ENCODE assay signal across 17 mouse cellular contexts in genomic region chr7:51603741-51604140, GRCm38 (mm10). TPM values are rescaled to one million over a fixed set of nuclear protein-coding genes. Genes with fewer than 3 reads are reported as not detected.
"Had no signal": no experiment of that assay in that cellular context is flagged by ENCODE, and none has a peak within 500 bp of the region (broad histone marks: within the 10 kb centered on the region; RNA-seq: fewer than 3 reads in every experiment).

No protein-coding gene starts in this region.

- H3K9me3 ChIP-seq: limb, embryonic 12.5 days; liver, embryonic 15.5 days; midbrain, embryonic 15.5 days; neural tube, embryonic 12.5 days had no signal

- H3K4me2 ChIP-seq: limb, embryonic 12.5 days; liver, embryonic 15.5 days; midbrain, embryonic 11.5 days; midbrain, embryonic 15.5 days; neural tube, embryonic 12.5 days had no signal

- H3K27me3 ChIP-seq: limb, embryonic 12.5 days; liver, embryonic 15.5 days; midbrain, embryonic 15.5 days; neural tube, embryonic 12.5 days had no signal

- DNase-seq: kidney, adult 8-10 months; kidney, postnatal 25 days; liver; lung, adult 2 months; lung, postnatal 36 days; right cerebral cortex, postnatal 14 days; thymus, postnatal 4 days had no signal

- H3K9ac ChIP-seq: limb, embryonic 12.5 days; liver, embryonic 15.5 days; midbrain, embryonic 15.5 days; neural tube, embryonic 12.5 days had no signal

- H3K4me3 ChIP-seq: limb, embryonic 12.5 days; liver, embryonic 15.5 days; midbrain, embryonic 15.5 days; neural tube, embryonic 12.5 days had no signal

- ATAC-seq: lung, postnatal 0 days; midbrain, embryonic 15.5 days had no signal

- H3K27ac ChIP-seq: limb, embryonic 12.5 days; liver, embryonic 15.5 days; midbrain, embryonic 15.5 days; neural tube, embryonic 12.5 days had no signal

- H3K4me1 ChIP-seq: limb, embryonic 12.5 days; liver, embryonic 15.5 days; midbrain, embryonic 15.5 days; neural tube, embryonic 12.5 days had no signal

- H3K36me3 ChIP-seq: limb, embryonic 12.5 days; liver, embryonic 15.5 days; midbrain, embryonic 15.5 days; neural tube, embryonic 12.5 days had no signal

RNA-seq across cellular contexts. Expression of gene Slc17a6, which starts 18.1 kb away (rescaled TPM):
- total RNA-seq: megakaryocyte progenitor cell, adult 5-6 weeks; monocyte, adult 5-6 weeks; neutrophil, adult 5-6 weeks had no signal
- polyA plus RNA-seq: kidney, embryonic 16.5 days; lung, adult 2 months; lung, postnatal 0 days had no signal
